Comparison of ENCODE assay signal across 13 mouse cellular contexts in the genomic region with DNA sequence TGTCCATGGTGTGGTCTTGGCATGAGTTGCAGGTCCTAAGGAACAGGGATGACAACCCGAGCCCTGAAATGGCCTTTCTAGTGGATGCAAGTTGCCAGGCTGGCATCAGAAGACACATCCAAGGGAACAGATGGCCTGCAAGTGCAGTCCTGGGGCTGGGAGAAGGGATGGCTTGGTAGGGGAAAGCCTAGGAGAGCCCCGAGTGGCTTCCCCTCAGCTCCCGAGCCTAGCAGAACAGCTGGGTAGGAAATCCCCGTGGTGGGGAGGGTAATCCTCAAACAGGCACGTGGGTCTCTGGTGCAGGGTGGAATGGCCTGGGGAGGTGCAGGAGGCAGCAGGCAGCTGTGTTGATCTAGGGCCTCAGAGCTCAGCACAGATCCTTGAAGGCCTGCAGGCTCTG. TPM values are rescaled to one million over a fixed set of nuclear protein-coding genes. Genes with fewer than 3 reads are reported as not detected.
DNase-seq lines count a peak whose midpoint lies in the region; ATAC-seq and TF ChIP-seq lines count a peak whose summit lies in the region.
"Had no signal": no experiment of that assay in that cellular context is flagged by ENCODE, and none has a peak within 500 bp of the region (broad histone marks: within the 10 kb centered on the region; RNA-seq: fewer than 3 reads in every experiment).

No protein-coding gene starts in this region.

- peaks cover 15% of the 10 kb centered on the region; the same call in 1 of the 2 replicates for H3K4me1 ChIP-seq in limb, embryonic 12.5 days (replicated peaks)
- H3K4me1 ChIP-seq in limb, embryonic 10.5 days = peaks cover 17% of the 10 kb centered on the region
- H3K4me1 ChIP-seq in limb, embryonic 14.5 days (ENCODE audit: control insufficient read depth, insufficient read depth, low read length) = 0 out of 2 replicates have a peak, but pooled peaks cover 3% of the 10 kb centered on the region

- H3K4me3 ChIP-seq in limb, embryonic 12.5 days (replicated peaks) = no peak overlapping the region
- no peak overlapping the region for H3K4me3 ChIP-seq in limb, embryonic 10.5 days
- H3K4me3 ChIP-seq in limb, embryonic 14.5 days (replicated peaks; ENCODE audit: low read length) = no peak overlapping the region
- H3K4me3 ChIP-seq: heart, embryonic 15.5 days; liver, embryonic 15.5 days; megakaryocyte, embryonic 14.5 days had no signal

- H3K27me3 ChIP-seq in limb, embryonic 12.5 days = no peaks in the 10 kb centered on the region
- H3K27me3 ChIP-seq in limb, embryonic 10.5 days (ENCODE audit: low read depth, poor library complexity, severe bottlenecking) = no peaks in the 10 kb centered on the region
- no peaks in the 10 kb centered on the region for H3K27me3 ChIP-seq in limb, embryonic 14.5 days (ENCODE audit: control insufficient read depth, insufficient read depth, low read length)
- H3K27me3 ChIP-seq: heart, embryonic 15.5 days; liver, embryonic 15.5 days had no signal

- no peak overlapping the region for H3K9ac ChIP-seq in limb, embryonic 12.5 days (replicated peaks)
- peak overlapping the region; percentile 16; the same call in 1 of the 2 replicates for H3K9ac ChIP-seq in limb, embryonic 14.5 days (ENCODE audit: low read depth, low read length, severe bottlenecking)
- H3K9ac ChIP-seq: heart, embryonic 15.5 days; liver, embryonic 15.5 days had no signal

- no peaks in the 10 kb centered on the region for H3K9me3 ChIP-seq in limb, embryonic 12.5 days
- no peaks in the 10 kb centered on the region for H3K9me3 ChIP-seq in limb, embryonic 10.5 days (replicated peaks)
- no peaks in the 10 kb centered on the region for H3K9me3 ChIP-seq in limb, embryonic 14.5 days (ENCODE audit: control insufficient read depth, low read length)
- H3K9me3 ChIP-seq: heart, embryonic 15.5 days; liver, embryonic 15.5 days; megakaryocyte, embryonic 14.5 days had no signal

- H3K4me2 ChIP-seq in limb, embryonic 12.5 days = no peak overlapping the region
- no peak overlapping the region for H3K4me2 ChIP-seq in limb, embryonic 14.5 days (replicated peaks; ENCODE audit: low read depth, low read length, severe bottlenecking)
- H3K4me2 ChIP-seq: heart, embryonic 15.5 days; liver, embryonic 15.5 days had no signal

- 0 out of 2 replicates have a peak, but pooled peaks have one; percentile 22 for ATAC-seq in limb, embryonic 12.5 days (ENCODE audit: insufficient number of reproducible peaks, insufficient read depth, low FRiP score, low TSS enrichment, low read depth)
- ATAC-seq in cerebellum, adult (ENCODE audit: insufficient number of reproducible peaks, low FRiP score, low TSS enrichment) = 0 out of 2 replicates have a peak, but pooled peaks have one; percentile 17
- peak; percentile 20; the same call in 1 of the 2 replicates for ATAC-seq in limb, embryonic 14.5 days (ENCODE audit: low FRiP score, low read depth)

- no peak for TF ChIP-seq POLR2A in limb, embryonic 14.5 days (IDR thresholded peaks at IDR 0.05; ENCODE audit: borderline replicate concordance, extremely low read depth, insufficient read depth, insufficient read length)

- H3K27ac ChIP-seq in limb, embryonic 12.5 days = no peak overlapping the region
- no peak overlapping the region for H3K27ac ChIP-seq in limb, embryonic 10.5 days
- no peak overlapping the region for H3K27ac ChIP-seq in limb, embryonic 14.5 days (replicated peaks; ENCODE audit: low read depth, low read length)
- H3K27ac ChIP-seq: heart, embryonic 15.5 days; liver, embryonic 15.5 days had no signal

- DNase-seq in limb, embryonic 10.5 days (ENCODE audit: low spot score) = no peak
- peak; percentile 67 for DNase-seq in cerebellum, adult 9-10 months
- peak; percentile 37 for DNase-seq in limb, embryonic 14.5 days (ENCODE audit: low spot score)
- DNase-seq in adrenal gland, postnatal 36 days = no peak
- DNase-seq in spleen, postnatal 36 days (ENCODE audit: low spot score in 2 of 2) = no peak
- DNase-seq: kidney, adult 11 months had no signal

- peaks cover 56% of the 10 kb centered on the region for H3K36me3 ChIP-seq in limb, embryonic 12.5 days
- H3K36me3 ChIP-seq in limb, embryonic 10.5 days = peaks cover 56% of the 10 kb centered on the region
- peaks cover 51% of the 10 kb centered on the region for H3K36me3 ChIP-seq in limb, embryonic 14.5 days (ENCODE audit: control insufficient read depth, insufficient read depth, low read length)

- WGBS in limb, embryonic 12.5 days = 68% methylated on average over 5 of the region's 5 CpGs
- 77% methylated on average over 5 of the region's 5 CpGs for WGBS in limb, embryonic 10.5 days
- 71% methylated on average over 4 of the region's 5 CpGs for WGBS in limb, embryonic 14.5 days

RNA-seq across cellular contexts. Expression of a gene that starts 7.4 kb away (rescaled TPM):
- 65.0 and 67.4 TPM in 2 replicates for polyA plus RNA-seq in limb, embryonic 12.5 days (2016; fragmentation: Nextera tagmentation; extraction: Ambion mirVana)
- 42.3 and 48.6 TPM in 2 replicates for polyA plus RNA-seq in limb, embryonic 10.5 days (2016; fragmentation: Nextera tagmentation; extraction: Ambion mirVana)
- polyA plus RNA-seq in limb, embryonic 14.5 days (2012; rRNA removed) = 34.1 and 41.3 TPM in 2 replicates
- polyA plus RNA-seq in limb, embryonic 14.5 days (2014; fragmentation: Nextera tagmentation; extraction: Ambion mirVana) = 54.7 and 72.7 TPM in 2 replicates
- total RNA-seq in adrenal gland, postnatal 36 days (2021) = 10 to 100 TPM; 41.4 to 45.7 TPM

RNA-seq across cellular contexts. Expression of a gene that starts 21.6 kb away (rescaled TPM):
- not detected in 2 replicates for polyA plus RNA-seq in limb, embryonic 12.5 days (2016; fragmentation: Nextera tagmentation; extraction: Ambion mirVana)
- 0.09 and 0.11 TPM in 2 replicates for polyA plus RNA-seq in limb, embryonic 10.5 days (2016; fragmentation: Nextera tagmentation; extraction: Ambion mirVana)
- polyA plus RNA-seq in limb, embryonic 14.5 days (2012; rRNA removed) = 0.03 and 0.08 TPM in 2 replicates
- 0.06 TPM in 1 of 2 replicates, not detected in the other for polyA plus RNA-seq in limb, embryonic 14.5 days (2014; fragmentation: Nextera tagmentation; extraction: Ambion mirVana)
- under 1 TPM in 1 of 2 experiments, not detected in 1; 0.10 TPM for total RNA-seq in adrenal gland, postnatal 36 days (2021)
- total RNA-seq: gastrocnemius, postnatal 10 days; layer of hippocampus, postnatal 10 days had no signal

RNA-seq across cellular contexts. Expression of a gene that starts 26.3 kb away (rescaled TPM):
- polyA plus RNA-seq in limb, embryonic 12.5 days (2016; fragmentation: Nextera tagmentation; extraction: Ambion mirVana) = 0.67 and 0.73 TPM in 2 replicates
- polyA plus RNA-seq in limb, embryonic 10.5 days (2016; fragmentation: Nextera tagmentation; extraction: Ambion mirVana) = 0.09 and 0.24 TPM in 2 replicates
- 0.59 and 1.2 TPM in 2 replicates for polyA plus RNA-seq in limb, embryonic 14.5 days (2012; rRNA removed)
- polyA plus RNA-seq in limb, embryonic 14.5 days (2014; fragmentation: Nextera tagmentation; extraction: Ambion mirVana) = 0.36 and 0.39 TPM in 2 replicates
- 1 to 10 TPM; 1.8 to 2.4 TPM for total RNA-seq in adrenal gland, postnatal 36 days (2021)
- total RNA-seq: gastrocnemius, postnatal 10 days had no signal

RNA-seq across cellular contexts. Expression of a gene that starts 52.6 kb away (rescaled TPM):
- 0.74 and 1.2 TPM in 2 replicates for polyA plus RNA-seq in limb, embryonic 12.5 days (2016; fragmentation: Nextera tagmentation; extraction: Ambion mirVana)
- 1.5 and 2.0 TPM in 2 replicates for polyA plus RNA-seq in limb, embryonic 10.5 days (2016; fragmentation: Nextera tagmentation; extraction: Ambion mirVana)
- 1.6 and 2.0 TPM in 2 replicates for polyA plus RNA-seq in limb, embryonic 14.5 days (2012; rRNA removed)
- 1.7 and 1.9 TPM in 2 replicates for polyA plus RNA-seq in limb, embryonic 14.5 days (2014; fragmentation: Nextera tagmentation; extraction: Ambion mirVana)
- total RNA-seq in adrenal gland, postnatal 36 days (2021) = 10 to 100 TPM; 14.9 to 17.2 TPM

Comparison
In these comparisons a context has a peak if more than half of its experiments do, and no peak if none do; other contexts are left out.
1. DNase-seq: peak in cerebellum, adult 9-10 months (single experiment) and limb, embryonic 14.5 days (single experiment); none in limb, embryonic 10.5 days (single experiment), adrenal gland, postnatal 36 days (0 of 2) and spleen, postnatal 36 days (0 of 2).
2. Peak in every context shown above with its lines, with median percentiles within 50 percentile points of each other: ATAC-seq.